ENCODE assay signal across 8 mouse cellular contexts in the genomic region with DNA sequence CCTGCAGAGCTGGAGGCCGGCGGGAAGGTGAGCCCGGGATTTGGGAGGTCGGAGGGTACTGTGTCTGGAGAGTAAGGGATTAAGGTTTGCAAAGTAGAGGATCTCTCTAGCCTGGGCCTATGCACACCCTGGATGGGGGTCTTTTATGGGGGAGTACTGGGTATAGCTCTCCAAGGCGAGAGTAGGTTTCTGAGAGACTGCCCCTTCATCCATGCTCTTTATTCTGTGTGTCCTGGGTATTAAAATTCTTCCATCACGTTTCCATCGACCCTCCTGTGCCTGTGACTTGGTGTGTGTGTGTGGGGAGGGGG. TPM values are rescaled to one million over a fixed set of nuclear protein-coding genes. Genes with fewer than 3 reads are reported as not detected.
DNase-seq lines count a peak whose midpoint lies in the region; ATAC-seq and TF ChIP-seq lines count a peak whose summit lies in the region.

No protein-coding gene starts in this region.

- no peaks in the 10 kb centered on the region for H3K79me2 ChIP-seq in myocyte (ENCODE audit: control insufficient read depth, insufficient read depth)

- peaks cover 4% of the 10 kb centered on the region for H3K27me3 ChIP-seq in embryonic facial prominence, embryonic 13.5 days
- H3K27me3 ChIP-seq in intestine, embryonic 14.5 days (replicated peaks; ENCODE audit: control insufficient read depth, insufficient read depth, low read length) = no peaks in the 10 kb centered on the region
- no peaks in the 10 kb centered on the region for H3K27me3 ChIP-seq in myocyte (ENCODE audit: control insufficient read depth, insufficient read depth, insufficient read length)

- no peak for DNase-seq in left cerebral cortex, adult 2 months (ENCODE audit: extremely low spot score in 1 of 2, low spot score in 2 of 2)
- no peak for DNase-seq in left cerebral cortex, adult 18-20 months (ENCODE audit: low spot score in 2 of 2)
- no peak for DNase-seq in intestine, embryonic 14.5 days (ENCODE audit: low spot score)
- DNase-seq in left cerebral cortex, postnatal 25 days (ENCODE audit: low spot score in 2 of 2) = no peak
- DNase-seq in right cerebral cortex, postnatal 4 days = no peak
- DNase-seq in frontal cortex, postnatal 14 days (ENCODE audit: low spot score in 2 of 2) = no peak

- ATAC-seq in embryonic facial prominence, embryonic 13.5 days (ENCODE audit: insufficient number of reproducible peaks, insufficient read depth, low FRiP score, low TSS enrichment, low read depth) = peak; percentile 40
- ATAC-seq in intestine, embryonic 14.5 days (replicated peaks; ENCODE audit: low FRiP score, low TSS enrichment, low read depth) = peak; percentile 42

- peak overlapping the region; percentile 85 for H3K4me3 ChIP-seq in left cerebral cortex, adult 2 months
- H3K4me3 ChIP-seq in embryonic facial prominence, embryonic 13.5 days = peak overlapping the region; percentile 70
- H3K4me3 ChIP-seq in intestine, embryonic 14.5 days (ENCODE audit: low read depth, low read length) = peak overlapping the region; percentile 64
- peak overlapping the region; percentile 47 for H3K4me3 ChIP-seq in myocyte

- H3K4me2 ChIP-seq in embryonic facial prominence, embryonic 13.5 days = peak overlapping the region; percentile 86
- peak overlapping the region; percentile 88 for H3K4me2 ChIP-seq in intestine, embryonic 14.5 days (ENCODE audit: low read length)
- H3K4me2 ChIP-seq in myocyte (ENCODE audit: low read depth) = peak overlapping the region; percentile 86

- H3K9ac ChIP-seq in embryonic facial prominence, embryonic 13.5 days = peak overlapping the region; percentile 86
- H3K9ac ChIP-seq in intestine, embryonic 14.5 days (ENCODE audit: low read length) = peak overlapping the region; percentile 71

- WGBS in embryonic facial prominence, embryonic 13.5 days = under 1% methylated on average over 7 of the region's 7 CpGs
- WGBS in intestine, embryonic 14.5 days = under 1% methylated on average over 7 of the region's 7 CpGs

- peak overlapping the region; percentile 93 for H3ac ChIP-seq in myocyte (ENCODE audit: control insufficient read depth, insufficient read length)

- H3K9me3 ChIP-seq in embryonic facial prominence, embryonic 13.5 days = no peaks in the 10 kb centered on the region
- no peaks in the 10 kb centered on the region for H3K9me3 ChIP-seq in intestine, embryonic 14.5 days (ENCODE audit: control insufficient read depth, low read length)

- TF ChIP-seq CTCF in left cerebral cortex, adult 2 months (IDR thresholded peaks at IDR 0.05) = no peak

- peak overlapping the region; percentile 96 for H3K27ac ChIP-seq in left cerebral cortex, adult 2 months
- peak overlapping the region; percentile 93 for H3K27ac ChIP-seq in embryonic facial prominence, embryonic 13.5 days
- H3K27ac ChIP-seq in intestine, embryonic 14.5 days (ENCODE audit: low read depth) = peak overlapping the region; percentile 83; the same call in 1 of the 2 replicates

- intact Hi-C loops in left cerebral cortex, adult 2 months (cut with DNase I) = loop anchor here (2.0 to 10.0 kb wide), 3 partner anchors 153 to 979 kb away; no protein-coding TSS in a partner anchor
- intact Hi-C loops in left cerebral cortex, postnatal 25 days (cut with DNase I) = loop anchor here (2.0 to 5.0 kb wide), 4 partner anchors 155 to 717 kb away; a partner anchor contains a TSS

- no peaks in the 10 kb centered on the region for H3K36me3 ChIP-seq in embryonic facial prominence, embryonic 13.5 days
- H3K36me3 ChIP-seq in intestine, embryonic 14.5 days (ENCODE audit: control insufficient read depth, insufficient read depth, low read length) = no peaks in the 10 kb centered on the region
- H3K36me3 ChIP-seq in myocyte (ENCODE audit: control insufficient read depth, insufficient read depth) = no peaks in the 10 kb centered on the region

- peaks cover 31% of the 10 kb centered on the region for H3K4me1 ChIP-seq in embryonic facial prominence, embryonic 13.5 days
- H3K4me1 ChIP-seq in intestine, embryonic 14.5 days (replicated peaks; ENCODE audit: control insufficient read depth, insufficient read depth, low read length) = no peaks in the 10 kb centered on the region

- no peak for TF ChIP-seq POLR2A in myocyte (IDR thresholded peaks at IDR 0.05; ENCODE audit: insufficient read length, low read depth)

TF ChIP-seq in myocyte, 11 proteins besides CTCF, POLR2A, EP300 and RAD21:
- TF ChIP-seq REST (IDR thresholded peaks at IDR 0.05; ENCODE audit: insufficient read depth, insufficient read length) (no peak), USF1 (IDR thresholded peaks at IDR 0.05; ENCODE audit: low read depth) (no peak), MYOG (IDR thresholded peaks at IDR 0.05; ENCODE audit: control insufficient read depth in 1 of 3, insufficient read depth in 1 of 3, insufficient read length in 2 of 3, low read depth in 2 of 3) (no peak), MYOD1 (IDR thresholded peaks at IDR 0.05; ENCODE audit: control insufficient read depth in 1 of 3, insufficient read length in 2 of 3, low read depth in 2 of 3) (no peak), SRF (IDR thresholded peaks at IDR 0.05; ENCODE audit: control insufficient read depth, insufficient read length, low read depth) (no peak), TCF12 (IDR thresholded peaks at IDR 0.05; ENCODE audit: insufficient read depth, poor library complexity, severe bottlenecking) (no peak), POLR2AphosphoS2 (IDR thresholded peaks at IDR 0.05; ENCODE audit: insufficient read length, low read depth) (no peak), CEBPB (IDR thresholded peaks at IDR 0.05; ENCODE audit: insufficient read depth, poor library complexity, severe bottlenecking) (no peak), MAX (IDR thresholded peaks at IDR 0.05; ENCODE audit: low read depth) (no peak), TCF3 (IDR thresholded peaks at IDR 0.05; ENCODE audit: insufficient read length, low read depth) (no peak), E2F4 (IDR thresholded peaks at IDR 0.05; ENCODE audit: insufficient read depth) (no peak)

RNA-seq across cellular contexts. Expression of a gene that starts 0.5 kb away (rescaled TPM):
- 100 to 1,000 TPM; 118 to 130 TPM for total RNA-seq in left cerebral cortex, adult 2 months (2021)
- 100 to 1,000 TPM; 115 to 119 TPM for total RNA-seq in left cerebral cortex, adult 18-20 months (2021)
- polyA plus RNA-seq in embryonic facial prominence, embryonic 13.5 days (2015; fragmentation: Nextera tagmentation; extraction: Ambion mirVana) = 23.8 and 27.1 TPM in 2 replicates
- 7.3 and 8.6 TPM in 2 replicates for polyA plus RNA-seq in intestine, embryonic 14.5 days (2014; fragmentation: Nextera tagmentation; extraction: Ambion mirVana)
- 49.6 TPM for polyA plus RNA-seq in myocyte (2012; fragmentation: generic; extraction: Trizol)
- total RNA-seq in left cerebral cortex, postnatal 25 days (2021) = 100 to 1,000 TPM; 116 to 117 TPM

RNA-seq across cellular contexts. Expression of a gene that starts 30.5 kb away (rescaled TPM):
- 1 to 10 TPM; 1.9 to 2.5 TPM for total RNA-seq in left cerebral cortex, adult 2 months (2021)
- total RNA-seq in left cerebral cortex, adult 18-20 months (2021) = 1 to 10 TPM; 2.0 to 2.3 TPM
- polyA plus RNA-seq in embryonic facial prominence, embryonic 13.5 days (2015; fragmentation: Nextera tagmentation; extraction: Ambion mirVana) = 1.3 TPM in 2 replicates
- polyA plus RNA-seq in intestine, embryonic 14.5 days (2014; fragmentation: Nextera tagmentation; extraction: Ambion mirVana) = 0.30 and 0.58 TPM in 2 replicates
- polyA plus RNA-seq in myocyte (2012; fragmentation: generic; extraction: Trizol) = 0.25 TPM
- total RNA-seq in left cerebral cortex, postnatal 25 days (2021) = 1 to 10 TPM; 1.5 to 2.7 TPM
